Mouse (Mus musculus) E14TG2a.4 (cell line): ENCODE results near the gene Epn2.

Source experiments
- CTCF ChIP-seq: conservative IDR thresholded peaks from 2 replicates; pipeline ENCODE4 v1.5.1; 2014; ENCODE audit warnings: low read length
- NANOG ChIP-seq: IDR thresholded peaks from 2 replicates; pipeline ENCODE4 v1.6.1; 2014; ENCODE audit warnings: borderline replicate concordance, low read length, mixed read lengths
- POU5F1 ChIP-seq: IDR thresholded peaks from 2 replicates; pipeline ENCODE4 v1.6.1; 2014; ENCODE audit warnings: low read length, borderline replicate concordance

- TF ChIP-seq CTCF (no peak), POU5F1 (no peak), NANOG (no peak)
These were observed 111.0 kb downstream of the Epn2 start for GRCm38 (mm10) chr11:61468534-61468933.
